Mouse (Mus musculus) CD8-positive naive resting alpha-beta T cell, adult 57 days (primary cell): ENCODE results near the gene Trim30a. TPM values are rescaled to one million over a fixed set of nuclear protein-coding genes. Genes with fewer than 3 reads are reported as not detected.

Source experiments
- total RNA-seq: library from RNA; stranded (reverse); gene quantifications from one replicate; pipeline ENCODE4 v1.2.4, GENCODE M21; 2023

Trim30a gene
- 73.6 TPM for total RNA-seq

DNA sequence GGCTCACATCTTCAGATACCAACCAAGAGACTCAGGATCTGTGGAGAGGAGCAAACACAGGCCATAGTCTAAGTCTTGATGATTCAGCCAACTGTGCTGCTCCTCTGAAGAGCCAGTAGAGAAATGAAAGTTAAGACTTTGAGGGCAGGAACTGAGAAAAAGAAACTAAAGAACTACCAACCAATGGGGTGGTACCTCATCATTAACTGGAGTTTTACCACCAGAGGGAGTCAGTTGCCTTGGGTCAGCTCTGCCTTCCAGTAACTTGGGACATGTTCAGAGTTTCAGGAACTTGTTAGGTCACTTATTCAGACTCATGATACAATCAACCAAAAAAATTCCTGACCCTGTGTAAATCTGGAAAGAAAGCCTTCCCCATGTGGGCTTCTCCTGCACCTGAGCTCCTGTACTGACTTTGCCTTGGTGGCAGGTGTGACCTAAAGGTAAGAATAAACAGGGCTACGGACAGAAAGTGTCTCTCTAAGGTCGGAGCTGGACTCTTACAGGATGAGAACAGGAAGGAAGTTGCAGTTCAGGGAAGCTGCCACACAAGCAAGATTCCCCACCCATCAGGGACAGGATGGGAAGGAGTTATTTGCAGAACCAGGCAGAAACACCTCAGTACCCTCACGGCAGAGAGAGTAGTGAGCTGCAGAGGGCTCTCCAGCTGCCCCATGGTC lies at the start of gene Trim30a:
TSS of gene Trim30a (minus strand) at position 129 of the 680 bp plus-strand sequence.

DNA sequence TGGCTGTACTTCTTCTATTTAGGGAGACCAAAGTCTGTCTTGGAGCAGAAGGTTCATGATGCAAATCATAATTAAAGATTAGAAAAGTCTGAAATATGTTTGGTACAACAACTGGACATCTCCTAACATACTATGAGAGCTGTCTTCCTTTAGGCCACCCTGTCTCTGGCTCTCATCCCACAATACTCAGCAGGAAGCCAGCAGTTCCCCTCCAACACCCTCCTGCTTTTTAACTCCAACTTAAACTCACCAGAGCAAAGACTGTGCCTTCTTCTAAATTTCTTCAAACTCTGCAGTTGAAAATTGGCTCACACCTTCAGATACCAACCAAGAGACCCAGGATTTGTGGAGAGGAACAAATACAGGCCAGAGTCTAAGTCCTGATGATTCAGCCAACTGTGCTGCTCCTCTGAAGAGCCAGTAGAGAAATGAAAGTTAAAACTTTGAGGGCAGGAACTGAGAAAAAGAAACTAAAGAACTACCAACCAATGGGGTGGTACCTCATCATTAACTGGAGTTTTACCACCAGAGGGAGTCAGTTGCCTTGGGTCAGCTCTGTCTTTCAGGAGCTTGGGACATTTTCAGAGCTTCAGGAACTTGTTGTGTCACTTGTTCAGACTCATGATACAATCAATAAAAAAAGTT lies 42.5 kb upstream of the Trim30a start, which contains the start of gene Trim30d:
TSS of gene Trim30d (minus strand) at position 429 of the 645 bp plus-strand sequence.

DNA sequence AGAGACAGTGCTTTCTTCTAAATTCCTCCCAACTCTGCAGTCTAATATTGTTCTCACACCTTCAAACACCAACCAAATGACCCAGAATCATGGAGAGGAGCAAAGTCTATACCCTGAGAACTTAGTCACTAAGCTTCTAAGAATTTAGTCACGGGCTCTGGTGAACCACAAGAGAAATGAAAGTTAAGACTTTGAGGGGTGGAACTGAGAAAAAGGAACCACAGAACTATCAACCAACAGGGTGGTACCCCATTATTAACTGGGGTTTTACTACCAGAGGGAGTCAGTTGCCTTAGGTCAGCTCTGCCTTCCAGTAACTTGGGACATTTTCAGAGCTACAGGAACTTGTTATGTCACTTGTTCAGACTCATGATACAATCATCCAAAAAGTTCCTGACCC lies 64.3 kb downstream of the Trim30a start, which contains the start of gene Trim30c:
TSS of gene Trim30c (minus strand) at position 140 of the 400 bp plus-strand sequence.

DNA sequence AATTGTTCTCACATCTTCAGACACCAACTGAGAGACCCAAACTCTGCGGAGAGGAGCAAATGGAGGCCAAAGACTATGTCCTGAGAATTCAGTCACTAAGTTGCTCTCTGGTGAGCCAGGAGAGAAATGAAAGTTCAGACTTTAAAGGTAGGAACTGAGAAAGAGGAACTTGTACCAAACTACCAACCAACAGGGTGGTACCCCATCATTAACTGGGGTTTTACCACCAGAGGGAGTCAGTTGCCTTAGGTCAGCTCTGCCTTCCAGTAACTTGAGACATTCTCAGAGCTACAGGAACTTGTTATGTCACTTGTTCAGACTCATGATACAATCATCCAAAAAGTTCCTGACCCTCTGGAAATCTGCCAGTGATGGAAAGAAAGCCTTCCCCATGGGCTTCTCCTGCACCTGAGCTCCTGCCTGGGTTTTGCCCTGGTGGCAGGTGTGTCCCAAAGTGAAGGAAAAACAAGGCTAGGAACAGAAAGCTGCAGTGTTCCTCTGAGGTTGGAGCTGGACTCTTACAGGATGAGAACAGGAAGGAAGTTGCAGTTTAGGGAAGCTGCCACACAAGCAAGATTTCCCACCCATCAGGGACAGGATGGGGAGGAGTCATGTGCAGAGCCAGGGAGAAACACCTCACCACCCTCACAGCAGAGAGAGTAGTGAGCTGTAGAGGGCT lies 95.1 kb downstream of the Trim30a start, which contains the start of gene Trim30b:
TSS of gene Trim30b (minus strand) at position 149 of the 679 bp plus-strand sequence.

Other genes starting within 250 kb of the Trim30a start
- not detected for gene Trim6, start 246.4 kb downstream of the Trim30a start, total RNA-seq
- gene Trim34a, start 220.7 kb downstream of the Trim30a start, total RNA-seq, result 28.4 TPM
- 23.9 TPM for gene Trim5, start 177.1 kb downstream of the Trim30a start, total RNA-seq
- 96.4 TPM for gene Trim12a, start 149.7 kb downstream of the Trim30a start, total RNA-seq
- gene Trim34b, start 135.7 kb downstream of the Trim30a start, total RNA-seq, result 2.1 TPM
- 42.5 TPM for gene Trim12c, start 111.8 kb downstream of the Trim30a start, total RNA-seq
- gene Trim30b, start 95.3 kb downstream of the Trim30a start, total RNA-seq, result 1.9 TPM
- 9.8 TPM for gene Trim30c, start 64.4 kb downstream of the Trim30a start, total RNA-seq
- gene Trim30d, start 42.7 kb upstream of the Trim30a start, total RNA-seq, result 7.2 TPM
- not detected for gene Olfr651, start 84.9 kb upstream of the Trim30a start, total RNA-seq
- gene Olfr652, start 95.7 kb upstream of the Trim30a start, total RNA-seq, result not detected
- not detected for gene Olfr653, start 112.1 kb upstream of the Trim30a start, total RNA-seq
- gene Olfr654, start 121.8 kb upstream of the Trim30a start, total RNA-seq, result not detected
- 0.40 TPM for gene Olfr655, start 136.6 kb upstream of the Trim30a start, total RNA-seq
- gene Olfr656, start 148.8 kb upstream of the Trim30a start, total RNA-seq, result not detected
- gene Olfr657, start 159.6 kb upstream of the Trim30a start, total RNA-seq, result not detected
- gene Olfr658, start 182.1 kb upstream of the Trim30a start, total RNA-seq, result not detected
- not detected for gene Olfr659, start 201.6 kb upstream of the Trim30a start, total RNA-seq
- gene Olfr661, start 221.3 kb upstream of the Trim30a start, total RNA-seq, result not detected